Comparison of ENCODE assay signal across 10 mouse cellular contexts in the genomic region with DNA sequence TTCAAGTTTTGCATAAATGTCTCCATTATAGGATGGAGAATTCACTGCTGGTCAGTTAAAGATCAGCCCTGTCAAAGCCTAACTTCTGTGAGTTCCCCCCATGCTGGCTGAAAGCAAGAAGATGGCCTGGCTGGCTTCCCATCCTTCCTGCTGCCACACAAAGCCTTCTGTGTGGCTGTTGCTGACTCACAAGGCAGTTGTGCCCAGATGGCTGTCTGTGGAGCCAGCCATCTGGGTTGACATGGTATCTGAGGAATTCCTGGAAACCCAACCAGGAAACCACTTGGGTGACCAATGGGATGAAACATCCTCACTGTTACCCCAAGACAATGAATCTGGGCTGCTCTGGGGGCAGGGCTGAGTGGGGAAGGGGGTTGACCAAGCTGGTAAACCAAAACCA.
A peak's percentile ranks its signal among the peaks of the same experiment; 100 is the strongest.
DNase-seq lines count a peak whose midpoint lies in the region; ATAC-seq lines count a peak whose summit lies in the region.
"Had no signal": no experiment of that assay in that cellular context is flagged by ENCODE, and none has a peak within 500 bp of the region (broad histone marks: within the 10 kb centered on the region; RNA-seq: fewer than 3 reads in every experiment).

No protein-coding gene starts in this region.

- no peak overlapping the region for H3K4me2 ChIP-seq in hindbrain, embryonic 16.5 days (ENCODE audit: low read length)
- H3K4me2 ChIP-seq in hindbrain, embryonic 12.5 days (replicated peaks), result no peak overlapping the region
- H3K4me2 ChIP-seq: limb, embryonic 12.5 days had no signal

- H3K27ac ChIP-seq in hindbrain, embryonic 16.5 days (ENCODE audit: low read depth, low read length), result no peak overlapping the region
- H3K27ac ChIP-seq in hindbrain, embryonic 12.5 days, result no peak overlapping the region
- H3K27ac ChIP-seq: limb, embryonic 12.5 days had no signal

- H3K9ac ChIP-seq in hindbrain, embryonic 16.5 days (ENCODE audit: low read depth, low read length), result no peak overlapping the region
- no peak overlapping the region for H3K9ac ChIP-seq in hindbrain, embryonic 12.5 days
- H3K9ac ChIP-seq: limb, embryonic 12.5 days had no signal

- no peaks in the 10 kb centered on the region for H3K4me1 ChIP-seq in hindbrain, embryonic 16.5 days (ENCODE audit: control insufficient read depth, insufficient read depth, low read depth, low read length)
- peaks cover 5% of the 10 kb centered on the region; the same call in 1 of the 2 replicates for H3K4me1 ChIP-seq in hindbrain, embryonic 12.5 days
- H3K4me1 ChIP-seq: limb, embryonic 12.5 days had no signal

- ATAC-seq in hindbrain, embryonic 16.5 days, result peak; percentile 73
- ATAC-seq in hindbrain, embryonic 12.5 days (ENCODE audit: low FRiP score), result no peak
- ATAC-seq in megakaryocyte progenitor cell, adult 5-6 weeks (replicated peaks; ENCODE audit: poor library complexity), result no peak
- ATAC-seq: lung, postnatal 0 days had no signal

- DNase-seq in fibroblast of lung, adult 2 months (ENCODE audit: low read depth), result peak; percentile 89
- DNase-seq in left cerebral cortex, postnatal 10 days (ENCODE audit: extremely low spot score in 1 of 2, low spot score in 2 of 2), result peak; percentile 36 to 70
- peak; percentile 71 for DNase-seq in telencephalon, adult 2 months (ENCODE audit: low read depth, low spot score)
- no peak for DNase-seq in adrenal gland, adult 8-10 months
- DNase-seq: adrenal gland, postnatal 25 days had no signal

- no peaks in the 10 kb centered on the region for H3K27me3 ChIP-seq in hindbrain, embryonic 16.5 days (replicated peaks; ENCODE audit: control insufficient read depth, insufficient read depth, low read length)
- H3K27me3 ChIP-seq in hindbrain, embryonic 12.5 days, result no peaks in the 10 kb centered on the region
- H3K27me3 ChIP-seq: limb, embryonic 12.5 days had no signal

- no peak overlapping the region for H3K4me3 ChIP-seq in hindbrain, embryonic 16.5 days (ENCODE audit: low read length)
- no peak overlapping the region for H3K4me3 ChIP-seq in hindbrain, embryonic 12.5 days
- H3K4me3 ChIP-seq: limb, embryonic 12.5 days had no signal

- intact Hi-C loops in left cerebral cortex, postnatal 10 days (cut with DNase I), result no loop called here

- no peaks in the 10 kb centered on the region for H3K36me3 ChIP-seq in hindbrain, embryonic 16.5 days (ENCODE audit: control insufficient read depth, insufficient read depth, low read length)
- H3K36me3 ChIP-seq in hindbrain, embryonic 12.5 days, result no peaks in the 10 kb centered on the region
- H3K36me3 ChIP-seq: limb, embryonic 12.5 days had no signal

- H3K9me3 ChIP-seq in hindbrain, embryonic 16.5 days (ENCODE audit: control insufficient read depth, low read length), result no peaks in the 10 kb centered on the region
- no peaks in the 10 kb centered on the region for H3K9me3 ChIP-seq in hindbrain, embryonic 12.5 days (replicated peaks)
- H3K9me3 ChIP-seq: limb, embryonic 12.5 days had no signal
